15 mouse cellular contexts compared by ENCODE assay signal in the genomic region with DNA sequence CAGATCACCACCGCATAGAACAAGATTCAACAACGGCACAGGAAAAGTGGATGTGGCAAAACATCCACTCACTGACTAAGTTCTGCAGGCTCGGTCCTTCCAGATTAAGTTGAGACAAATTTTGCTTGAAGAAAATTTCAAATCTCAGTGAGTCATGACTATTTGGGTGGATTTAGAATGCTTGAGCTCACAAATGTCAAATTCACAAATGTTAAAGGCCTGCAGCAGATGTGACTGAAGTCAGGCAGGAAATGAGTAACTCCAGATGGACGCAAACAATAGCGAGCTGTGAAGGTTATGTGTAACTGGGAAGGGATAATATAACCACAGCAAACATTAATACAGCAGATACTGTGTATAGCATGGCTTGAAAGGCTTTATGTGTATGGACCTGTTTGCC.
A peak's percentile ranks its signal among the peaks of the same experiment; 100 is the strongest.
DNase-seq lines count a peak whose midpoint lies in the region; ATAC-seq and TF ChIP-seq lines count a peak whose summit lies in the region.
"Had no signal": no experiment of that assay in that cellular context is flagged by ENCODE, and none has a peak within 500 bp of the region (broad histone marks: within the 10 kb centered on the region; RNA-seq: fewer than 3 reads in every experiment).

No protein-coding gene starts in this region.

- H3K4me3 ChIP-seq in embryonic facial prominence, embryonic 11.5 days (ENCODE audit: low read depth, low read length): no peak overlapping the region
- no peak overlapping the region for H3K4me3 ChIP-seq in embryonic facial prominence, embryonic 10.5 days
- H3K4me3 ChIP-seq in gastrocnemius, adult 2 months: no peak overlapping the region
- no peak overlapping the region for H3K4me3 ChIP-seq in limb, embryonic 10.5 days
- H3K4me3 ChIP-seq: hindbrain, embryonic 10.5 days; layer of hippocampus, adult 2 months; liver, embryonic 15.5 days; midbrain, embryonic 12.5 days had no signal

- no peaks in the 10 kb centered on the region for H3K36me3 ChIP-seq in embryonic facial prominence, embryonic 11.5 days (replicated peaks; ENCODE audit: control insufficient read depth, insufficient read depth, low read depth, low read length)
- H3K36me3 ChIP-seq in embryonic facial prominence, embryonic 10.5 days (replicated peaks): no peaks in the 10 kb centered on the region
- H3K36me3 ChIP-seq in limb, embryonic 10.5 days: no peaks in the 10 kb centered on the region
- H3K36me3 ChIP-seq: hindbrain, embryonic 10.5 days; liver, embryonic 15.5 days; midbrain, embryonic 12.5 days had no signal

- ATAC-seq in embryonic facial prominence, embryonic 11.5 days (replicated peaks; ENCODE audit: insufficient number of reproducible peaks, low FRiP score, low TSS enrichment, low read depth): no peak
- ATAC-seq: intestine, postnatal 0 days had no signal

- H3K27ac ChIP-seq in embryonic facial prominence, embryonic 11.5 days (replicated peaks; ENCODE audit: low read depth, low read length): no peak overlapping the region
- no peak overlapping the region for H3K27ac ChIP-seq in embryonic facial prominence, embryonic 10.5 days (replicated peaks)
- H3K27ac ChIP-seq in gastrocnemius, adult 2 months: no peak overlapping the region
- H3K27ac ChIP-seq in limb, embryonic 10.5 days: no peak overlapping the region
- H3K27ac ChIP-seq: hindbrain, embryonic 10.5 days; layer of hippocampus, adult 2 months; liver, embryonic 15.5 days; midbrain, embryonic 12.5 days had no signal

- H3K27me3 ChIP-seq in embryonic facial prominence, embryonic 11.5 days (ENCODE audit: control insufficient read depth, insufficient read depth, low read length): no peaks in the 10 kb centered on the region
- H3K27me3 ChIP-seq in embryonic facial prominence, embryonic 10.5 days (replicated peaks; ENCODE audit: low read depth, poor library complexity, severe bottlenecking): no peaks in the 10 kb centered on the region
- H3K27me3 ChIP-seq in limb, embryonic 10.5 days (ENCODE audit: low read depth, poor library complexity, severe bottlenecking): no peaks in the 10 kb centered on the region
- H3K27me3 ChIP-seq: liver, embryonic 15.5 days; midbrain, embryonic 12.5 days had no signal

- peak; percentile 3 for DNase-seq in embryonic facial prominence, embryonic 11.5 days (ENCODE audit: low spot score)
- no peak for DNase-seq in embryonic facial prominence, embryonic 10.5 days (ENCODE audit: low spot score)
- peak; percentile 12 for DNase-seq in layer of hippocampus, adult 18-20 months (ENCODE audit: low spot score in 2 of 2)
- DNase-seq in layer of hippocampus, adult 9-11 months: no peak
- DNase-seq in brain, adult 2 months (ENCODE audit: low read depth, low spot score): peak; percentile 61
- peak; percentile 10 to 11 for DNase-seq in heart, postnatal 10 days
- DNase-seq in gastrocnemius, adult 2 months: no peak
- no peak for DNase-seq in limb, embryonic 10.5 days (ENCODE audit: low spot score)
- DNase-seq: cerebellum, adult 2 months; spleen, adult 18-20 months had no signal

- TF ChIP-seq CTCF in gastrocnemius, adult 2 months (IDR thresholded peaks at IDR 0.05): no peak

- H3K9me3 ChIP-seq in embryonic facial prominence, embryonic 11.5 days (replicated peaks; ENCODE audit: control insufficient read depth, low read length): no peaks in the 10 kb centered on the region
- H3K9me3 ChIP-seq in embryonic facial prominence, embryonic 10.5 days: no peaks in the 10 kb centered on the region
- no peaks in the 10 kb centered on the region for H3K9me3 ChIP-seq in limb, embryonic 10.5 days (replicated peaks)
- H3K9me3 ChIP-seq: hindbrain, embryonic 10.5 days; liver, embryonic 15.5 days; midbrain, embryonic 12.5 days had no signal

- 82% methylated on average over 5 of the region's 5 CpGs for WGBS in embryonic facial prominence, embryonic 11.5 days
- whole genome bisulfite sequencing in embryonic facial prominence, embryonic 10.5 days: 84% methylated on average over 5 of the region's 5 CpGs
- WGBS in limb, embryonic 10.5 days: 89% methylated on average over 5 of the region's 5 CpGs

- no peaks in the 10 kb centered on the region for H3K4me1 ChIP-seq in embryonic facial prominence, embryonic 11.5 days (ENCODE audit: control insufficient read depth, insufficient read depth, low read length)
- no peaks in the 10 kb centered on the region for H3K4me1 ChIP-seq in embryonic facial prominence, embryonic 10.5 days
- no peaks in the 10 kb centered on the region for H3K4me1 ChIP-seq in limb, embryonic 10.5 days
- H3K4me1 ChIP-seq: hindbrain, embryonic 10.5 days; midbrain, embryonic 12.5 days had no signal

- H3K9ac ChIP-seq in embryonic facial prominence, embryonic 11.5 days (replicated peaks; ENCODE audit: low read length): no peak overlapping the region
- H3K9ac ChIP-seq: liver, embryonic 15.5 days; midbrain, embryonic 12.5 days had no signal

- no peak overlapping the region for H3K4me2 ChIP-seq in embryonic facial prominence, embryonic 11.5 days (ENCODE audit: low read depth, low read length)
- H3K4me2 ChIP-seq: liver, embryonic 15.5 days; midbrain, embryonic 12.5 days had no signal

- intact Hi-C loops in heart, postnatal 10 days (cut with DNase I): loop anchor here (5.0 to 10.0 kb wide), 2 partner anchors 105 to 402 kb away; no protein-coding TSS in a partner anchor
- intact Hi-C loops in gastrocnemius, adult 2 months (cut with DNase I): no loop called here

Comparison
In these comparisons a context has a peak if more than half of its experiments do, and no peak if none do; other contexts are left out.
1. DNase-seq: peak in embryonic facial prominence, embryonic 11.5 days (single experiment), layer of hippocampus, adult 18-20 months (2 of 2), brain, adult 2 months (single experiment) and heart, postnatal 10 days (2 of 2); none in embryonic facial prominence, embryonic 10.5 days (single experiment), layer of hippocampus, adult 9-11 months (single experiment), gastrocnemius, adult 2 months (single experiment) and limb, embryonic 10.5 days (single experiment).